Mouse (Mus musculus) frontal cortex, postnatal 10 days (tissue): ENCODE data around the gene Adtrp.

Experiments used
- DNase-seq, 2 experiments: peaks; one replicate each; pipeline ENCODE4 v3.0.0; 2022; ENCODE audit warnings: low spot score in 2 of 2, mixed read lengths in 1 of 2

Gene Adtrp

GRCm38 (mm10) chr13:41847516-41848126 is at the start of gene Adtrp:
Gene Adtrp (minus strand): TSS chr13:41847684.
- no peak for DNase-seq

GRCm38 (mm10) chr13:41892016-41892415 is 44.5 kb upstream of the Adtrp start:
- no peak for DNase-seq

GRCm38 (mm10) chr13:41890618-41891017 is 43.1 kb upstream of the Adtrp start:
- no peak for DNase-seq

- DNase-seq, result no peak
Measured at GRCm38 (mm10) chr13:41890111-41890600, 42.7 kb upstream of the Adtrp start.

GRCm38 (mm10) chr13:41888644-41889043 is 41.2 kb upstream of the Adtrp start:
- no peak for DNase-seq

GRCm38 (mm10) chr13:41886120-41886519 is 38.6 kb upstream of the Adtrp start:
- DNase-seq, result no peak

- peak; percentile 12 to 20 for DNase-seq
Measured at GRCm38 (mm10) chr13:41883665-41884291, 36.3 kb upstream of the Adtrp start.

GRCm38 (mm10) chr13:41881201-41881600 is 33.7 kb upstream of the Adtrp start:
- DNase-seq, result no peak

- no peak for DNase-seq
Measured at GRCm38 (mm10) chr13:41880525-41880924, 33.0 kb upstream of the Adtrp start.

- DNase-seq, result no peak
Measured at GRCm38 (mm10) chr13:41872686-41873085, 25.2 kb upstream of the Adtrp start.

- DNase-seq, result no peak
Measured at GRCm38 (mm10) chr13:41872161-41872562, 24.7 kb upstream of the Adtrp start.

GRCm38 (mm10) chr13:41867533-41867932 is 20.0 kb upstream of the Adtrp start:
- DNase-seq, result no peak

GRCm38 (mm10) chr13:41865575-41865974 is 18.1 kb upstream of the Adtrp start:
- no peak for DNase-seq

GRCm38 (mm10) chr13:41865071-41865470 is 17.6 kb upstream of the Adtrp start:
- DNase-seq, result no peak

GRCm38 (mm10) chr13:41860603-41861405 is 13.3 kb upstream of the Adtrp start:
- DNase-seq, result no peak

GRCm38 (mm10) chr13:41855206-41856185 is 8.0 kb upstream of the Adtrp start:
- DNase-seq, result no peak

GRCm38 (mm10) chr13:41850727-41851378 is 3.4 kb upstream of the Adtrp start:
- no peak for DNase-seq

- no peak for DNase-seq
Measured at GRCm38 (mm10) chr13:41846516-41846915, 968 bp downstream of the Adtrp start.

GRCm38 (mm10) chr13:41845013-41845412 is 2.5 kb downstream of the Adtrp start:
- no peak for DNase-seq

- DNase-seq, result no peak
Measured at GRCm38 (mm10) chr13:41844071-41844470, 3.4 kb downstream of the Adtrp start.

- DNase-seq, result no peak
Measured at GRCm38 (mm10) chr13:41833614-41834139, 13.8 kb downstream of the Adtrp start.
